Mouse (Mus musculus) MEL (cell line): ENCODE measurements at regions not wholly inside any gene's neighbourhood (a gene's known extent, or its start where the extent isn't known, plus 50 kb on each side); places are given as distances from the start of the nearest gene placed in this dataset.

Experiments
- BHLHE40 ChIP-seq: IDR thresholded peaks from 2 replicates; pipeline ENCODE4 v1.6.1; 2012; ENCODE audit warnings: low read depth, mild to moderate bottlenecking, inconsistent platforms, low read length, improper control_type of control experiment, borderline replicate concordance
- CTCF ChIP-seq, 3 experiments: IDR thresholded peaks in 2 of 3; conservative IDR thresholded peaks in 1 of 3; 2 replicates each; pipeline ENCODE4 v1.5.1; 2011 to 2012; ENCODE audit warnings: low read length in 3 of 3, low read depth in 2 of 3, mild to moderate bottlenecking in 2 of 3, improper control_type of control experiment in 1 of 3, inconsistent platforms in 1 of 3, mixed read lengths in 1 of 3, moderate library complexity in 1 of 3; ENCODE audit not compliant: control insufficient read depth in 1 of 3, insufficient read depth in 1 of 3, poor library complexity in 1 of 3, severe bottlenecking in 1 of 3
- GATA1 ChIP-seq: IDR thresholded peaks from 2 replicates; pipeline ENCODE4 v1.6.1; 2011; ENCODE audit warnings: low read depth, low read length, improper control_type of control experiment
- KAT2A ChIP-seq: conservative IDR thresholded peaks from 2 replicates; pipeline ENCODE4 v1.6.1; 2012; ENCODE audit warnings: low read depth, low read length, improper control_type of control experiment, inconsistent platforms
- MAFK ChIP-seq: IDR thresholded peaks from 2 replicates; pipeline ENCODE4 v1.6.1; 2011; ENCODE audit warnings: low read depth, mild to moderate bottlenecking, low read length, improper control_type of control experiment, borderline replicate concordance
- POLR2A ChIP-seq, 2 experiments: IDR thresholded peaks; 2 replicates each; pipeline ENCODE4 v1.6.1; 2011 to 2012; ENCODE audit warnings: low read length in 2 of 2, mild to moderate bottlenecking in 2 of 2, control low read depth in 1 of 2, improper control_type of control experiment in 1 of 2, low read depth in 1 of 2, moderate library complexity in 1 of 2; ENCODE audit not compliant: control insufficient read depth in 1 of 2, insufficient read depth in 1 of 2, poor library complexity in 1 of 2
- POLR2AphosphoS2 ChIP-seq: IDR thresholded peaks from 2 replicates; pipeline ENCODE4 v1.6.1; 2011; ENCODE audit warnings: low read length, improper control_type of control experiment
- TAL1 ChIP-seq: IDR thresholded peaks from 2 replicates; pipeline ENCODE4 v1.6.1; 2012; ENCODE audit warnings: mild to moderate bottlenecking, inconsistent platforms, low read length, moderate library complexity, mixed read lengths
- USF1 ChIP-seq: IDR thresholded peaks from 2 replicates; pipeline ENCODE4 v1.6.1; 2014; ENCODE audit warnings: low read depth, mild to moderate bottlenecking, inconsistent platforms, low read length, improper control_type of control experiment, moderate library complexity
- ZMIZ1 ChIP-seq: IDR thresholded peaks from 2 replicates; pipeline ENCODE4 v1.6.1; 2012; ENCODE audit warnings: low read depth, mild to moderate bottlenecking, inconsistent platforms, low read length, improper control_type of control experiment, moderate library complexity

DNA sequence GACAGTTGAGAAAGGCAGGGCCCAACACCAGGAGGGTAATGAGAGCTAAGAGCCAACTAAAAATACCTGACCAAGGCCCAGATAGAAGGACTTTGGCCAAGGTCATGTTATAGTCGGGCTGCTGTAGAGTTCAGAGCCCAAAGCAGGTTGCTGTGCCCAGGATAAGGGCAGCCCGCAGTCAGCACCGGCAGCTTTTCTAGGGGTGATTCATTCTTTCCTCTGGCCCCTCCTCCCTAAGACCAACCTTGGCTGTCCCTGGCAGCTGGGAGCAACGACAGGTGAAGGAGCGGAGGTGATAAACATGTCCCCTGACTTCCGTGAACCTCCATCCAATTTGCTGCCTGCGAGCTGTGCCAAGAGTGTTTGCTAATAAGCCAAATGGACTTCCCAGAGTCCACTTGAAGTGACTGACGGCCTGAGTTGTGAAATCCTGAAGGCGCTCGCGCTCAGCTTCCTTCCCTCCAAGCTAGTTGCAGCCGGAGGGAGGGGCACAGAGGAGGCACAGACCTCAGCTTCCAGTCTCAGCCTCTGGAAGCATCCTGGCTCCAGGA, 144.2 kb upstream of the Igsf21 start:
- TF ChIP-seq TAL1 (no peak), BHLHE40 (no peak), POLR2AphosphoS2 (no peak), USF1 (no peak), ZMIZ1 (no peak), KAT2A (no peak), MAFK (no peak), GATA1 (no peak), CTCF (IDR thresholded peaks at IDR 0.05 in 2 of 3, conservative IDR thresholded peaks at IDR 0.05 in 1 of 3; ENCODE audit: control insufficient read depth in 1 of 3, insufficient read depth in 1 of 3, low read depth in 2 of 3, low read length in 3 of 3, poor library complexity in 1 of 3, severe bottlenecking in 1 of 3) (no peak), POLR2A (IDR thresholded peaks at IDR 0.05; ENCODE audit: control insufficient read depth in 1 of 2, insufficient read depth in 1 of 2, low read depth in 1 of 2, low read length in 2 of 2, poor library complexity in 1 of 2) (no peak)
